Mouse (Mus musculus) gastrocnemius, postnatal 4 days (tissue): ENCODE measurements around the gene Csrp2. TPM values are rescaled to one million over a fixed set of nuclear protein-coding genes. Genes with fewer than 3 reads are reported as not detected.

Experiments used
- DNase-seq, 2 experiments: peaks; one replicate each; pipeline ENCODE4 v3.0.0; 2021 to 2022; ENCODE audit warnings: low spot score in 2 of 2, mixed read lengths in 2 of 2
- long read RNA-seq, 2 experiments: library from polyadenylated mRNA; stranded (forward); transcript quantifications; one replicate each; pipeline ENCODE4 v2.0.0; 2021
- total RNA-seq, 2 experiments: library from RNA; stranded (reverse); gene quantifications; 2 replicates each; pipeline ENCODE4 v1.2.3; 2021

The Csrp2 gene
- total RNA-seq, result 100 to 1,000 TPM in 1 of 2 experiments, 10 to 100 TPM in 1; 92.7 to 105 TPM
- long read RNA-seq, experiment 1, transcript Csrp2-201 (6 exons, 1,384 nt), result major isoform, 15 of 20 reads
- long read RNA-seq, experiment 1, partial matches to known transcripts, result 2 of 20 reads
- long read RNA-seq, experiment 1, other reads (novel, unspliced or antisense), result 1 of 20 reads
- long read RNA-seq, experiment 2, transcript Csrp2-201 (6 exons, 1,384 nt), result major isoform, 26 of 29 reads
- long read RNA-seq, experiment 2, partial matches to known transcripts, result 0 of 29 reads
- long read RNA-seq, experiment 2, other reads (novel, unspliced or antisense), result 1 of 29 reads

DNA sequence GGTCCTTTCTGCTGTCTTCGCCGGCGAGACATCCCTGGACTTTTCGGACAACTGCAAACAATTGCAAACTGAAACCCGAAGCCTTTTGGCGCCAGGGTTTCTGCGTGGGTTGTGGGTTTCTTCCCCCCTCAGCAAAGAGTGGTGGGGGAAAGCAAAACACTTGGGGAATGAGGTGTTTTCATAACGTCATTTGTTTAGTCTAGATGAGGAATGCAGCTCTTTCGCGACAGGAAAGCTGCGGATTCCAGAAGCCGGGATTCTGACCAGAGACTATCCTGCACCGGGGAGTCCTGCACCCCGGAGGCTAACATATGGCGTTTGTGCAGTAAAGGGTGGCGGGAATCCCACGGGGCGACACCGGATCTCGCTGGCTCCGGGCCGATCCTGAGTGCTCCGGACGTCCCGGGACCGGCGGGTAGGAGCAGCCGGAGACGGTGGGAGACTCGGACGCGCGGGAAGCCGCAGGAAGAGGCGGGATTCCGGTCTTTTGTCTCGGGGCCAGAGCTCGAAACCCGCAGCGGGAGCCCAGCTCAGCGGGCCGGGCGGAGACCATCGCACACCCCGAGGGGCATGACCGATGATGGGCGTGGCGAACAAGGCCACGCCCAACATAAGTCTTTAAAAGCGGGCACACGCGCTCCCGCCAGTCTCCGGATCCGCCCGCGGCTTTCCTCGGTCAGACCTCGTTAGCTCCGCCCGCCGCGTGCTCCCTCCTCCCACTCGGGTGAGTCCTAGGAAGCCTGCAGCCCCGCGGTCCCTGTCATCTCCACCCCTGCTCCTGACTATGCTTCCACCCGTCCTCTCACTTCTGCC lies at the start of gene Csrp2:
Csrp2 (plus strand) TSS at position 259 of the 813 bp plus-strand sequence.
- peak; percentile 87 to 93 for DNase-seq

DNA sequence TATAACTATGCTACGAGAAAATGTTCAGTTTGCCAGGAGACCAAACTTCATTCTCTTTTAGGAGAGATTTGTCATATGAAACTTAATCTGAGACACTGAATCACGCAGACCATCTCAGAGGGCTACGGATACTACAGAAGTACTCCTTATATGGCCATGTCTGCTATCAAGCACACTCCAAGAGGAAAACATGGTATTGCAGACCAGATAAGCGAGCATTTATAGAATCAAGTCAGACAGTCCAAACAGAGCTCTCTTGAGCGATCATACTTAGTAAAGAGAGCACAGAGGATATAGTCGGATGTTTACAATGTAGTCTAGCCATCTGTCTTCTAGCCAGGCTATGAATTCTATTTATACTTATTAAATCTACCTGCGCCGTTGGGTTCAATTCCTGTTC lies 44.7 kb upstream of the Csrp2 start:
- DNase-seq, result no peak

DNA sequence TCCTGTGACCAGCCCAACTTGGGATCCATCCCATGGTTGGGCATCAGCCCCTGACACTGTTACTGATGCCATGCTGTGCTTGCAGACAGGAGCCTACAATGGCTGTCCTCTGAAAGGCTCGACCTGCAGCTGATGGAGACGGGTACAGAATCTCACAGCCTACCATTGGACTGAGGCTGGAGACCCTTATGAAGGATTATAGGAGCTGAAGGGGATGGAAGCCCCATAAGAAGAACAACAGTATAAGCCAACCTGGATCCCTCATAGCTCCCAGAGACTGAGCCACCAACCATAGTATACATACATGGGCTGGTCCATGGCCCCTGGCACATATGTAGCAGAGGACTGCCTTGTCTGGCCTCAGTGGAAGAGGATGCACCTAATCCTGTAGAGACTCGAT lies 42.6 kb upstream of the Csrp2 start:
- DNase-seq, result no peak

DNA sequence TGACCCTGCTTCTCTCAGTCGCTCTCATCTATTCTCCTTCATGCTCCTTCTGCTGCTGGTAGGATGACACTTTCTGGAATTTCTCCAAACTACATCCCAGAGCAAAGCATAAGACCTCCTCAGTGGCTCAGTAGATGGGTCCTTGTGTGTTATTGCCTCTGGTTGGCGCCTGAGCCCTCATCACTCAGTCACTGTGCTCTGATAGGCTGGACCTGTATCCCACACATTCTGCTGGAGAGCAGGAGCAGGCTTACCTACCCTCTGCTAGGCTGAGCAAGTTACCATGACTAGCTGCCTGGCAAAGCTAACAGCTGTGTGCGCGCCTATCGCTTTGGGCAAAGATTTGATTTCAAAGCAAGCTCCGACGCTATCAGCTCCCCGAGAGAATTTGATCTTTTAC lies 41.7 kb upstream of the Csrp2 start:
- no peak for DNase-seq

DNA sequence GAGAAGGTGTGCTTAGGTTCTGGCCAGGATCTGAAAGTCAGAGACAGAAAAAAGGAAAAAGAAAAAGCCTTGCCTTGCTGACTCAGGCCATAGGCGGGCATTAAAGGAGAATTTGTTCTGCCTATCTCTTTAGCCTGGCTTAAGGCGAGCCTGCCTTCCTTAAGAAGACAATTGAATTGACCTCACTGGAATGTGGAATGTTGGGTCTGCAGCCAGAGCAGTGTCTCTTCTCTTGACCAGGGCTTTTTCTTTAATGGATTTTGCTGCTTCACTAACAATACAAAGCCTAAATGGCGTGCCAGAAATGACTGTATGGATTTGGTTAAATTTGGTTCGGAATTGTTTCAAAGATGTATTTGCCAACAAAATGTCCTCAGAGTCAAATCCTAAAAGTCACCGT lies 40.9 kb upstream of the Csrp2 start:
- DNase-seq, result no peak

DNA sequence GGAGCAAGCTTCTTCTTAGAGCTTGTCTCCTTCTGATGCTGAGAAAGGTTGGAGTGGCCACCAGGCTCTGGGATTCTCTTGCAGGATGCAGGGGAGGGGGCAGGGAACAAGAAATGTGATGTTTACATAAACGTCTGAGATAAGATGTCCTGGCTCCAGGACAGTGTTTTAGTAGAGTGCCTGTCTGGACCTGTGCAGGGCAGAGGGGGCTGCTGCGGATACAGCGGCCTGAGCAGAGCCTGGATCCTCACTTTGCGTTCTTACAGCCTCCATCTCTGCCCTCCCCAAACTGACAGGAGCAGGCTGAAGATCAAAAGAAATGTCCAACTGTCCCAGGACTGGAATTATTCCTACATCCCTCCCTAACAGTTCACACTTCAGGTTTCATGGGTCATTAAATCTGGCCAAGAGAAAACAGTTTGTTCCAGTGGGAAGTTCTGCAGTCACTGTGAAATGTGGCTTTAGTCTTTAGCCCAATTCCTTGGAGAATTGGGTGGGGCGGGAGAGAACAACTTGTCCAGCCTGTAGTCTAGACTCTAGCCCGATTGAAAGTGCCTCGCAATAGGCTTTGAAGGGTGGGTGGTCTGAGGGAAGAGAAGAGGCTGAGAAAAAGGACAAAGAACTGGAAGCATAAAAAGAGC lies 40.0 kb upstream of the Csrp2 start:
- DNase-seq, result no peak

DNA sequence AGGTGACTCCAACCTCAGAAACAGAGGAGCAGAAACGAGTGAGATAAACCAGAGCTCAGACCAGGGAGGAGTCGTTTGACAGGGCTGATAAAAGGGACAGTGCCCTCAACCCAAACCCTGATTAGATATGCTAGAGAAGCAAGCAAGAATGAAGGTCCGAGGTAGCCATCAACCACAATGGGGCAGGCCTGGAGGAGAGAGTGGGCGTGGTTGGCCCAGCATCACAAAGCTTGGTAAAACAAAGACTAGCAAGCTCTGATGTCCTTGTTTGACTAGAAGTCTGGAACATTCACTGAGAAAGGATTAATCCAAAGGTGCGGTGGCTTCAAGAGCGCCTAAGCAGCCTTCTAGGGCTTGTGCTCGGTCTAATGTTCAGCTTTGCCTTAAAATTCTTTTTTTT lies 38.2 kb upstream of the Csrp2 start:
- DNase-seq, result no peak

DNA sequence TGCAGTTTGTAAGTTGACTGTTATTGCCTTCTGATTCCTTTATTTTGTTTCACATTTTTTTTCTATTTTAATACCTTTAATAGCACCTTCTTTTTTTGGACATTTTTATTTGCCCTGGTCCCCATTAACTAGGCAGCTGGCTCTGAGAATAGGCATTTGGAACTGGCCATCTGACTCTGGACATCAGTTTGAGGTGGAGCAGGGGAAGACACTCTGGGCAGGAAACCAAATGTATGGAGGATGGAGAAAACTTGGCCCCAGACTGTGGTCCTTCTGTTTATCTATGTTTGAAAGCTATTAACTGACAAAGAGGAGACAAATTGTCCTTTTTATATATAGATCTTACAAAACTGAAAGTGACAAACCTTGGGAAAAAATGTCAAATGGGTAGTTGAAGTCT lies 36.9 kb upstream of the Csrp2 start:
- no peak for DNase-seq

DNA sequence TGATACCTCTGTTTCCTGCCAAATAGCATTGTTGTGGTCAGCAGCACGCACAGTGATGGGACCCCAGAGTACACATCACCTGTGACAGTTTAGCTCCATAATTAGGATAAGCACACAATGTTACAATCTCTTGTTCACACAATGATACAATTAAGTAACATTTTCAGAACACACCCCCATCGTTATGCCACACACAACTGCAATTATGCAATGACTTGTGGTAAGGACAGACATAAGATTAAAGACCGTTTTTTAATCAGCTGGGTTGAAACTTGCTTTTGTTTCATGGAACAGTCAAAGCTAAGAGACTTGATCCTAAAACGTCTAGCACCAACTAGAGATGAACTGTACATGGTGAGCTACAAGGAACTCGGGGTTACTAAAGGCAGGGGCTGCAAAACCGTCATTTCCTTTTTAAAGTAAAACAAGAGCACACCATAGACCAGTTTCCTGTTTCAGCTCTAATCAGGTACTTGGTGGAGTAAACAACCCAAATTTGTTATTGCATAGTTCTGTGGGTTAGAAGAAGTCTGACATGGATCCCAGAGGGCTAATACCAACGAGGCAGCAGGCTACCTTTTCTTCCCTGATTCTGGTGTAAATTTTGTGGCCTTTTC lies 28.8 kb upstream of the Csrp2 start:
- no peak for DNase-seq

DNA sequence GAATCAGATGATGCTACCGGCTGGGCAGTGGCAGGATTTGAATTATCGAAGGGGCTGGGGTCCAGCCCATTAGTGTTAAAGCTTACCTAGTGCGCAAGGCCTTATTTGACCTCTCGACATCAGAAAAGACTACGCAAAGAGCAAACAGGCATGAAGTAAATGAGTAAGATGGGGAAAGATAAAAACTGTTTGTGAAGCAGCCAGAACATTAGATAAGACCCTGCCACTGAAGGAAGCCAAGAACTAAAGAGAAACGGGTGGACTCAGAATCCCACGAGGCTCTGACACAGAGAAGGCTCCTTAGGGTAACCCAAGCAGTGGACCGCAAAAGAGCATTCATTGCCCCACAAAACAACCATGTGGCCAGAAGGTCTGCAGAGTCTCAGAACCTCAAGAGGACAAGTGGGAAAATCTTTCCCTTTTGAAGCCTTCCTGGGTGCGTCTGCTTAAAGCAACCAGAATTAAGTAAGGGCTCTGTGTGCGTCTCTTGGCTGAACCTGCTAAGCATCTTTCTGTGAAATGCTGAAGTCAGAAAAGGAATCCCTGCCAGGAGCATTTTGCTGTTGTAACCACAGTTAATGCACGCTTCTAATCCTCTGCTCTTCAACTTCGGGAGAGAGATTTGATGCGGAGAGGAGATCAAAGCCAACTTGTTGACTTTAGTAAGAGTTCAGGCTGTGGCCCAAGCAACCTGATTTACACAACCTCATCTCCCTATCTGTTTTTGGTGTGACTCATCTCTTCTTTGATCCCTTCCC lies 19.7 kb upstream of the Csrp2 start:
- DNase-seq, result no peak

DNA sequence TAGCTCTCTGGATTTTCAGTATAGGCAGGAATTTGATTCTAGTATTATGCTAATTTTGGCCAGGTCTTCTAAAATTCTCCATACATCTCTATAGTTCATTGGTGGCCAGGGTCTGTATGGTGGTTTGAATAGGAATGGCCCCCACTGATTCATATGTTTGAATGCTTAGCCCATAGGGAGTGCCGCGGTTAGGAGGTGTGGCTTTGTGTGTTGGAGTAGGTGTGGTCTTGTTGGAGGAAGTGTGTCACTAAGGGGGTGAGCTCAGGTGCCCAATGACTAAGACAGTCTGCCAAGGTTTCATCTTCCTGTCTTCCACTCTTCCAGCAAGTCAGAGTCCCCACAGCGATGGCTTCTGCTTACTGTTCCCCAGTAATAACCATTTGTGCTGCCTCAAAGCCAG lies 15.7 kb upstream of the Csrp2 start:
- no peak for DNase-seq

DNA sequence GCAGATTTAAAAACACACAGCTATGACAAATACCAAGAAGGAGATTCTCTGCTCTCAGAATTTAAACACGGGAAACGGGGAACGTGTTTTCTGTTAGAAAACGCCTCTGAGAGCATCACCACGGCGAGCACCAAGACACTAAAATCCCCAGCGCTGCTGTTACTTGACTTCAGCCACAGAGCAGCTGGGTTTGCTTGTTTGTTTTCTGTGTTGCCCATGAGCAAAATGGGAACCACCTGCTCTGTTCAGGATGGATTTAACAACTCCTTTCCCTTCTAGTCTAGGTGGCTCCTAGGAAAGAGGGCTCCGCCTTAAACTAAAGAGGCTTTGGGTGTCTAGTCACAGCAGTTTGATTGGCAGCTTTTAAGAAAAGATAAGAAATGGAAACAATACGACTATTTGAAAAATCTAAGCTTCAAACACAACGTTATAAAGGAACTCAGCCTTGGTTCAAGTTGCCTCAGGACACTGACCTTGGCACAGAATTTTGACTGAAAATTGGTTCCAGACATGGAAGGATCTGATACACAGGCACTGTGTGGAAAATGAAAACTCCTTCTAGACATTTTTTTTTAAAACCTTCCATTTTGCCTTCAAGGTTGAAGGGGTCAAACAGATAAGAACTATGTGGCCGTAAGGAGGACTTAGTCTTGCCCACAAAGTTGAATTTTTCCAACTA lies 2.8 kb upstream of the Csrp2 start:
- DNase-seq, result no peak

DNA sequence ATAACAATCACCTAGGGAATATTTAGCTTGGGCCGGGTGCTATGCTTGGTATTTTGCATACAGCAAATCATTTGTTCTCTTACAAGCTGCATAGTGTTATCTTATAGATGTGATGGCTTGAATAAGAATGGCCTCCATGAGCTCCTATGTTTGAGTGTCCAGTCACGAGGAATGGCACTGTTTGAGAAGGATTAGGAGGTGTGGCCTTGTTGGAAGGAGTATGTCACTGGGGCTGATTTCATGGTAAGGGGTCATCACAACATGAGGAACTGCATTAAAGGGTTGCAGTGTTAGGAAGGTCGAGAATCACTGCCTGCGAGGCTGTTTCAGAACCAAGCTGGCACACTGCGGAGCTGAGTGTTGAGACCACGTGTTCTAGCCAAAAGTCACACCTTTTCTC lies 2.1 kb upstream of the Csrp2 start:
- DNase-seq, result no peak

DNA sequence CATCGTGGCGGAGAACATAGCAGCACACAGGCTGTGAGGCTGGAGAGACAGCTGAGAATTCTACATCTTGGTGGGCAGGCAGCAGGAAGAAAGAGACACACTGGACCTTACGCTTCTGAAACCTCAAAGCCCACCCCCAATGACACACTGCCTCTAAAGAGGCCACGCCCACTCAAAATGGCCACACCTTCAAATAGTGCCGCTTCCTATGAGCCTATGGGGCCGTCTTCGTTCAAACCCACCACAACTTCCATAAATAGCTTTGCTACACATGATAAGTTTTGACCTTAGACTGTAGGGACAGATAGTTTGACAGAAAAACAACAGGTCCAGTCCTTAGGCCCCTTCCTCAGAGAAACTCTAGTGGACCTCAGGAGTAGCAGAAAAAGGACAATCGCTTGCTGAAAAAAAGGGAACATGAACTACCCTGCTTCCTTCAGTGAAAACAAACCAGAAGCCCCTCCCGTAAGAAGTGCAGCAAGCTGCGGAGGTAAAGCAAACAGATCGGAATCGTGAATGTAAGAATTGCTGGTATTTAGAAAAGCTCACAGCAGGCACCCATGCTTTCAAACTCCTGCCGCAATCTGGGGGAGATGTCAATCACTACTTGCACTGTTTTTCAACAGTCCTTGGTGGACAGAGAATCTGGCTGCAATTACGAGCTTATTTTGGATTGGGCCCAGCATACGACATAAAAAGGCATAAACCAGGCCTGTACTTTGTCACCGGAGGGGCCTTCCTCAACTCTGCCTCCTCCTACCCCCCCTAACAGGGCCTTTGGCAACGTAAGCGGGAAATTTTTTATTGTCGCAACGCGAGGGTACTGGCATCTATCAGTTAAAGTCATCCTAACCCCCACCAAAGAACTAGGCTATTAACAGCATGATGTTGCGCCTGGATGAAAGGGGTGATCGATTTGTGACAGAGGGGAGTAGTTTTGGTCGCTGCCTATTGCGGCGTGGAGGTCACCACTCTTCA lies 886 bp upstream of the Csrp2 start:
- DNase-seq, result no peak

DNA sequence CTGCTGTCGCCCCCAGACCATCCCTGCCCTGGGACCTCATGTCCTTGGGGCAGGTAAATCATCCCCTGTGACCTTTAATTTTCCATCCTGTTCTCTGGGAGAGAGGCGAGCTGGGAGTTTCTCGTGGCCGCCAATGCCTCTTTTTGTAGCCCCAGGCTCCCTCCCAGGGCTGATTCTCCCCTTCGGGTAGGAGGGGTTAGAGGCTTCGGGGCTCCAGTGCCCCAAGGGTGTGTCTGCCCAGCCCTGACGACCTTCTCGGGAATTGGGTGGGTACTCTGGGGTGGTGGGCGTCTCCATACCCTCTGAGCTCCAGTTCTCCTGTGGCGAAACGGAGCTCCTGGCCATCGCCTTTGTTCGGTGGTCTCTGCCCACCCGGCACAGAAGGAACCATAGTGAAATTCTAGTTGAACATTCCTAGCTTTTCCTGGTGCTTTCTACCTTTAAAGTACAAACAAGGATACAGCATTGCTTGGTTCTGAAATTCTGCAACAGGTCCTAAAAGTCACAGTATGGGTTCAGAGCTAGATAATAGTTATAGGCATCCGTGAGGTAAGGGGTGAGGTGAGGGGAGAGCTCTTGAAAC lies 870 bp downstream of the Csrp2 start:
- no peak for DNase-seq

DNA sequence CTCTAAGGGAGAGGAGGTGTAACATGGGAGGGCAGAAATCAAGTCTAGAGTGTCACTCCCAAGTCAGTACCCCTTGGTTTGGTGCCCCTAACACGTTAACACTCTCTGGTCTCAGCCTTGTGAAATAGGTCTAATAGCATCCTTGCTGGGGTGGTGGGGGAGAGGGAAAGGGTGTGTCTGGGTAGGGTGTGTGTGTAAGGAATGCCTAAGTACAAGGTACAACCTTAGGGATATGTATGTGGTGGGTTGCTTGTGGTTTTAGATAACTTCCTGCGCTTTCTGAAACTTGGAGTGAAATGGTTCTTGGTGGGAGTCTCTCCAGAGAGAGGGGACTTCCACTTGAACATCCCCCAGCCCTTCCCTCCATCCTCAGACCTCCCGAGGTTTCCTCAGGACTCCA lies 2.3 kb downstream of the Csrp2 start:
- DNase-seq, result no peak

DNA sequence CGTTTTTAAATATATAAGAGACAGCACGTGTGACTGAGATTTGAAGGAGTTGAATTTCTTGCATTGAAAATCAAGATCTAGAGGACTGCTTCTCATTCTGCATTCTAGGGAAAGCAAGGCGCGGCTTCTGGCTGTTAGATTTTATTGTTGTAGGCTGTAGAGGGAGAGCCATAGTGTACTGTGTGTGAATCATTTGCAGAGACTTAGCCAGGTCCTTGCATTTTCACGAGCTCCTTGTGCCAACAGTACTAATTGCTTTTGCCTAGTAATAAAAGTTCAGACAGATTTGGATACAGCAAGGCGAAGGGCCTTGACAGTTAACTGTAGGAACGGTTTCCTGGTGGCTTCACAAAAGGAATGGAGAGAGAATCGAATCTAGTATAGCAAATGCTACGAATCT lies 3.0 kb downstream of the Csrp2 start:
- no peak for DNase-seq

DNA sequence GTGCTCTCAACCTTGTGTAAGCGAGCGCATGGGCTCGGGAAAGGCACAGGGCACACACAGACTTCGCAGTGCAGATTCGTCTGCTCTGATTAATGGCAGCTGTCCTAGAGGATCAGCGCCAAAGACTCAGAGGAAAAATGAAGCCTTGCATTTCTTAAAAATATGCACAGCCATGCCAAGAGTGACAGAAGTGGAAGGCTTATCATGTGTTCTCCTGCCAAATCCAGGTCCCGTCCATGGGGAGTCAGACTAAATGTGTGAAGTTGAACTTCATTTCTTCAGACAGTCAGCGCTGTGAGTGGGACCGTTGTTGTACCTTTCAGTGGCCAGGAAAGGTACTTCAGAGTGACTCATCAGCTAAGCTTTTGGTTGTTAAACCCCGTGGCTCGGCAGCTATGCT lies 7.9 kb downstream of the Csrp2 start:
- DNase-seq, result peak in 1 of 2 experiments; percentile 56

DNA sequence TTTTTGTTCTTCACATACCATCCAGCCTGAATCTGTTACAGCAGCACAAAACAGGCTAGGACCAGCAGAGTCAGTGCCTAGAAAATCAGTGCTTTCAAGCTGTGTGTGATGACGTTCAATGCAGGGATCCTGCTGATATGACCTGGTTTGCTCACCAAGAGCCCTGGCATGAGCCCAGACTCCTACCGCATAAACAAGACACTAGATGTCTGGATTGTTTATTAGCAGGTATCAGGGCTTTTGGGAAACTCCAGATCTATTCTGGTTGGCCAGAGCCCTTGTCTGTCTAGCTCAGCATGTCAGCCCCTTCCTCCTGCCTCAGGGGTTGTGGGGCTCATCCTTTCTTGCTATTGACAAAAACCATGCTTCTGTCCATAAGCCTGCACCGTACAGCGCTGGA lies 10.2 kb downstream of the Csrp2 start:
- no peak for DNase-seq
